Mouse (Mus musculus): ENCODE measurements around the gene Eif2ak4. TPM values are rescaled to one million over a fixed set of nuclear protein-coding genes. Genes with fewer than 3 reads are reported as not detected.

The Eif2ak4 gene
- polyA plus RNA-seq, 1 experiment from 2014 or later = 14.7 TPM

- H3K27ac ChIP-seq (ENCODE audit: low read depth, low read length) = no peak overlapping the region
- H3K4me2 ChIP-seq (replicated peaks; ENCODE audit: low read depth, low read length) = no peak overlapping the region
- H3K4me1 ChIP-seq (ENCODE audit: control insufficient read depth, insufficient read depth, low read length) = peaks cover 6% of the 10 kb centered on the region
- 80% methylated on average over 3 of the region's 3 CpGs for WGBS
- peaks cover 4% of the 10 kb centered on the region; the same call in 1 of the 2 replicates for H3K9me3 ChIP-seq (ENCODE audit: control insufficient read depth, low read length)
- no peak overlapping the region for H3K4me3 ChIP-seq (ENCODE audit: low read length)
- no peak overlapping the region for H3K9ac ChIP-seq (ENCODE audit: low read depth, low read length)
- ATAC-seq (ENCODE audit: low FRiP score, low TSS enrichment) = no peak
- H3K27me3 ChIP-seq (ENCODE audit: control insufficient read depth, insufficient read depth, low read length) = no peaks in the 10 kb centered on the region
- H3K36me3 ChIP-seq (ENCODE audit: control insufficient read depth, insufficient read depth, low read length) = no peaks in the 10 kb centered on the region
Measured at GRCm38 (mm10) chr2:118485415-118485814, 97.0 kb downstream of the Eif2ak4 start.

GRCm38 (mm10) chr2:118486933-118487332 is 98.5 kb downstream of the Eif2ak4 start:
- WGBS = 24% methylated on average over 12 of the region's 12 CpGs
- H3K27me3 ChIP-seq (ENCODE audit: control insufficient read depth, insufficient read depth, low read length) = no peaks in the 10 kb centered on the region
- ATAC-seq (ENCODE audit: low FRiP score, low TSS enrichment) = peak; percentile 55; the same call in 1 of the 2 replicates
- H3K9ac ChIP-seq (ENCODE audit: low read depth, low read length) = no peak overlapping the region
- no peak overlapping the region for H3K27ac ChIP-seq (ENCODE audit: low read depth, low read length)
- H3K36me3 ChIP-seq (ENCODE audit: control insufficient read depth, insufficient read depth, low read length) = no peaks in the 10 kb centered on the region
- H3K4me1 ChIP-seq (ENCODE audit: control insufficient read depth, insufficient read depth, low read length) = peaks cover 18% of the 10 kb centered on the region
- no peak overlapping the region for H3K4me3 ChIP-seq (ENCODE audit: low read length)
- H3K9me3 ChIP-seq (ENCODE audit: control insufficient read depth, low read length) = peaks cover 4% of the 10 kb centered on the region; the same call in 1 of the 2 replicates
- no peak overlapping the region for H3K4me2 ChIP-seq (replicated peaks; ENCODE audit: low read depth, low read length)

DNA sequence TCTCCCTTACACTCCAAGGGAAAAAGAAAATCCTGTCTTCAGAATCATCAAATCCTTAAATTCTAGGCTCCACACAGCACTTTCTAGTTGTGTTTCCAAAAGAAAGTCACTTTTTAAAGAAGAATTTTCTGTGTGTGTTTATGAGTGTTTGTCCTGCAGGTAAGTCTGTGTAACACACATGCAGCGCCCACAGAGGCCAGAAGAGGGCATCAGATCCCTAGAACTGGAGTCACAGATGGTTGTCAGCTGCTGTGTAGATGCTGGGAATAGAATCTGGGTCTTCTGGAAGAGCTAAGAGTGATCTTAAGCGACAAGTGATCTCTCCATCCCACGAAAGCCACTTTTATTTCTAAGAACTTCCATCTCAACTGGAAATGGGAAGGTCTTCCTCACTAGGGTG is 99.4 kb downstream of the Eif2ak4 start:
- no peak for ATAC-seq (ENCODE audit: low FRiP score, low TSS enrichment)

DNA sequence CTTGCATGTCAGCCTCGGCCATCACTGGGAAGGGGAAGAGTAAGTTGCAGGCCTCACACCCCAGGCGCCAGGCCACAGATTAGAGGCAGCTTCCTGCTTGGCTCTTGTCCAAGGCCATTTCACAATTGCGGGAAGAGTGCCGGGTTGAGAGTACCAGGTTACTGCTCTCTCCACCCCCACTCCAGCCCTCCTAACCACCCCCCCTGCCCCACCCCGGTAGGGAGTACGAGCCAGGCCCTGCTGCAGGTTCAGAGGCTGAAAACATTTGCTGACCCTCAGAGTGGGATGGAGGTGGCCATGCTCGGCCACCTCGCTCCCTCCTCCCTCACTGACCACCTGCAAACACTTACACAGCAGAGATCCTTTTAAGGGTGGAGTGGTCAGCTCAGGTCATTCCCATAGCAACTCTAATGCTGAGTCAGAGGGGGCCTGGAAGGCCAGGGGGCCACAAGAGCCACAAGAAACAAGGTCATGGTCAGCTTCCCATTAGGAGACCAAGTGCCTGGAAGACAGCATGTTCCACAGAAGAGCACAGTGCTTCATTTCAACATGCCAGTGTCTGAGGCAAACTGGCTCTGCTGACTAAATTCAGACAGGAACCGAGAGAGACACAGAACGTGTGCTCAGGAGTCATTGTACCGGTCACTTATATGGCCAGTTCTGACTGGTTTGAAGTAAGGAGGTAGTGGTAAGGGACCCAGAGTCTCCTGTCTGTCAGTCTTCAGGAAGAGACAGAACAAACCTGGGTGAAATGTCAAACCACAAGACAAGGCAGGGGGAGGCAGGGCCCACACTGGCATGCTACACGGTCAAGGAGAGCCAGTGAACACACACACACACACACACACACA is 102.0 kb downstream of the Eif2ak4 start:
- peak overlapping the region; percentile 74 for H3K27ac ChIP-seq (ENCODE audit: low read depth, low read length)
- 0 out of 2 replicates have a peak overlapping the region, but pooled peaks have one; percentile 2 for H3K9ac ChIP-seq (ENCODE audit: low read depth, low read length)
- no peak overlapping the region for H3K4me2 ChIP-seq (replicated peaks; ENCODE audit: low read depth, low read length)
- H3K36me3 ChIP-seq (ENCODE audit: control insufficient read depth, insufficient read depth, low read length) = no peaks in the 10 kb centered on the region
- no peak overlapping the region for H3K4me3 ChIP-seq (ENCODE audit: low read length)
- peaks cover 4% of the 10 kb centered on the region; the same call in 1 of the 2 replicates for H3K9me3 ChIP-seq (ENCODE audit: control insufficient read depth, low read length)
- WGBS = 13% methylated on average over 12 of the region's 12 CpGs
- ATAC-seq (ENCODE audit: low FRiP score, low TSS enrichment) = peak; percentile 63
- H3K4me1 ChIP-seq (ENCODE audit: control insufficient read depth, insufficient read depth, low read length) = peaks cover 22% of the 10 kb centered on the region
- H3K27me3 ChIP-seq (ENCODE audit: control insufficient read depth, insufficient read depth, low read length) = no peaks in the 10 kb centered on the region

More for the DNA sequence above, 99.4 kb downstream of the Eif2ak4 start:
- peaks cover 4% of the 10 kb centered on the region; the same call in 1 of the 2 replicates for H3K9me3 ChIP-seq (ENCODE audit: control insufficient read depth, low read length)
- H3K4me2 ChIP-seq (replicated peaks; ENCODE audit: low read depth, low read length) = no peak overlapping the region
- H3K4me1 ChIP-seq (ENCODE audit: control insufficient read depth, insufficient read depth, low read length) = peaks cover 18% of the 10 kb centered on the region
- H3K27me3 ChIP-seq (ENCODE audit: control insufficient read depth, insufficient read depth, low read length) = no peaks in the 10 kb centered on the region
- H3K27ac ChIP-seq (ENCODE audit: low read depth, low read length) = no peak overlapping the region
- H3K36me3 ChIP-seq (ENCODE audit: control insufficient read depth, insufficient read depth, low read length) = no peaks in the 10 kb centered on the region
- WGBS = 80% methylated on average over 3 of the region's 3 CpGs
- no peak overlapping the region for H3K4me3 ChIP-seq (ENCODE audit: low read length)
- H3K9ac ChIP-seq (ENCODE audit: low read depth, low read length) = no peak overlapping the region

DNA sequence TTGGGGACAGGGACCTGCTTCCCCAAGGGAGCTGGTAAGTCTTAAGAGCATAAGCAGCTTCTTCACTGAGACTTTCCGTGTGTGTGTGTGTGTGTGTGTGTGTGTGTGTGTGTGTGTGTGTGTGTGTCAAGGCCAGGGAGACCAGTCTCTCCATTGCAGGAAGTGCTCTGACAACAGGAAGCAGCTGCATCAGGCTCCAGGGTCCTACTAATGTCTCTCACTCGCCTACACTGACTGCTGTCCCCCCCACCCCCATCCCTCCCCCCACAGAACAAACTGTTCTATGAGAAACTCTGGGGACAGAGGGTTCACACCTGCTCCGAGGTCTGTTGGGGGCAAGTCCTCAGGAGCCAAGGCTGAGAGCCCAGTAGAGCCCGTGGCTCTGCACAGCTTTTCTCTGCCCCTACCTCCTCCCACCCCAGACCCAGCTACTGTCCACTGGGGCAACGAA is 102.9 kb downstream of the Eif2ak4 start:
- peaks cover 22% of the 10 kb centered on the region for H3K4me1 ChIP-seq (ENCODE audit: control insufficient read depth, insufficient read depth, low read length)
- no peaks in the 10 kb centered on the region for H3K27me3 ChIP-seq (ENCODE audit: control insufficient read depth, insufficient read depth, low read length)
- 45% methylated on average over 5 of the region's 5 CpGs for WGBS
- no peaks in the 10 kb centered on the region for H3K36me3 ChIP-seq (ENCODE audit: control insufficient read depth, insufficient read depth, low read length)
- H3K4me3 ChIP-seq (ENCODE audit: low read length) = no peak overlapping the region
- H3K9me3 ChIP-seq (ENCODE audit: control insufficient read depth, low read length) = peaks cover 4% of the 10 kb centered on the region; the same call in 1 of the 2 replicates
- no peak overlapping the region for H3K4me2 ChIP-seq (replicated peaks; ENCODE audit: low read depth, low read length)
- no peak overlapping the region for H3K9ac ChIP-seq (ENCODE audit: low read depth, low read length)
- ATAC-seq (ENCODE audit: low FRiP score, low TSS enrichment) = no peak; the same call in 1 of the 2 replicates
- H3K27ac ChIP-seq (ENCODE audit: low read depth, low read length) = 0 out of 2 replicates have a peak overlapping the region, but pooled peaks have one; percentile 74

DNA sequence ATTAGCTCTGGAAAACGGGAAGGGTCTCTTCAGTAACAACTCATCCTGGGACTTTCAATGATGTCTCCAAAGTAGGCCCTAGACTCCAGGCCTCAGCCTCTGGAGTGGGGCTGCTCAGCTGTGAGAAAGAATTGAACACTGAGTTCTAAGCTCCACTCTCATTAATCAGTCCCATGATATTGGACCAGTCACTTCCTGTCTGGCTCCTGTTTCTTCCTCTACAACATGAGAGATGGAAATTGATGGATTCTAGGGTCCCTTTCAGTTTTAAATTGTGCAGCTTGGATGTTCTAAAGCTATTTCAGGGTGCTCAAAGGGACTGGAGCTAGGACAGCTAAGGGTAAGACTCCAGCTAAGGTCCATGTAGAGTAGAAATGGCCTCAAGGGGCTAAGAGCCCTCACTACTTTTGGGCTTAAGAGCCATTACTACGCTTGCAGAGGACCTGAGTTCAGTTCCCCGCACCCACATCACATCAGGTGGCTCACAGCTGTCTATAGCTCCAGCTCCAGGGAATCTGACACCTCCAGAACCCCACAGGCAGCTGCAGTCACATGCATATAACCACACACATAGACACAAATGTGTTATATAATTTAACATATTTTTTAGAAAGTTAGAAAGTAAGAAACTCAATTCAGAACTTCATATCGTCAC is 103.5 kb downstream of the Eif2ak4 start:
- Histone ChIP-seq H3K4me1 (ENCODE audit: control insufficient read depth, insufficient read depth, low read length) (peaks cover 22% of the 10 kb centered on the region), H3K9ac (ENCODE audit: low read depth, low read length) (no peak overlapping the region), H3K27ac (ENCODE audit: low read depth, low read length) (no peak overlapping the region), H3K9me3 (ENCODE audit: control insufficient read depth, low read length) (peaks cover 4% of the 10 kb centered on the region; the same call in 1 of the 2 replicates), H3K4me3 (ENCODE audit: low read length) (no peak overlapping the region), H3K27me3 (ENCODE audit: control insufficient read depth, insufficient read depth, low read length) (no peaks in the 10 kb centered on the region), H3K4me2 (replicated peaks; ENCODE audit: low read depth, low read length) (no peak overlapping the region), H3K36me3 (ENCODE audit: control insufficient read depth, insufficient read depth, low read length) (no peaks in the 10 kb centered on the region)
- no peak for ATAC-seq (ENCODE audit: low FRiP score, low TSS enrichment)
- WGBS = 82% methylated on average over 4 of the region's 4 CpGs

DNA sequence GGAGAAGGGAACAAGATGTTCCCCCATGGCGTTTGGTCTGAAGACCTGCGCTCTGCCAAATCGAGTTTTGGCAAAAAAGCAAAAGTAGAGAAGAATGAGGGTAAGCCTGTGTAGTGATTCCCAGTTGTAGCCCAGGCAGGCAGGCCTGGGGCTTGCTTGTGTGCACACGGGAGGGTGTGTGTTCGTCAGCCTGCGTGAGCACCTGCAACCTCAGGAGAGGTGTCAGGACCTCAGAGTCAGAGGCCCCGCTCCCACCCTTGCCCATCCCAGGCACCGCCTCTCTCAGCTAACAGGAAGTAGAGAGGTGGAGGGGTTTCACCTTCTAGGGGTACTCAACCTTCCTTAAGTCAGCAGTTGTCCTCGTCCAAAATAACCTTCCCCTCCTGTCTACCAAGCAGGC is 106.6 kb downstream of the Eif2ak4 start:
- peaks cover 31% of the 10 kb centered on the region for H3K4me1 ChIP-seq (ENCODE audit: control insufficient read depth, insufficient read depth, low read length)
- 64% methylated on average over 9 of the region's 9 CpGs for WGBS
- H3K36me3 ChIP-seq (ENCODE audit: control insufficient read depth, insufficient read depth, low read length) = no peaks in the 10 kb centered on the region
- H3K4me2 ChIP-seq (replicated peaks; ENCODE audit: low read depth, low read length) = no peak overlapping the region
- no peaks in the 10 kb centered on the region for H3K27me3 ChIP-seq (ENCODE audit: control insufficient read depth, insufficient read depth, low read length)
- no peaks in the 10 kb centered on the region for H3K9me3 ChIP-seq (ENCODE audit: control insufficient read depth, low read length)
- no peak for ATAC-seq (ENCODE audit: low FRiP score, low TSS enrichment)
- no peak overlapping the region for H3K4me3 ChIP-seq (ENCODE audit: low read length)
- no peak overlapping the region for H3K9ac ChIP-seq (ENCODE audit: low read depth, low read length)
- no peak overlapping the region for H3K27ac ChIP-seq (ENCODE audit: low read depth, low read length)

- Histone ChIP-seq H3K4me3 (ENCODE audit: low read length) (no peak overlapping the region), H3K27ac (ENCODE audit: low read depth, low read length) (no peak overlapping the region), H3K36me3 (ENCODE audit: control insufficient read depth, insufficient read depth, low read length) (no peaks in the 10 kb centered on the region), H3K4me2 (replicated peaks; ENCODE audit: low read depth, low read length) (no peak overlapping the region), H3K4me1 (ENCODE audit: control insufficient read depth, insufficient read depth, low read length) (peaks cover 16% of the 10 kb centered on the region), H3K9ac (ENCODE audit: low read depth, low read length) (no peak overlapping the region), H3K9me3 (ENCODE audit: control insufficient read depth, low read length) (no peaks in the 10 kb centered on the region), H3K27me3 (ENCODE audit: control insufficient read depth, insufficient read depth, low read length) (no peaks in the 10 kb centered on the region)
- no peak for ATAC-seq (ENCODE audit: low FRiP score, low TSS enrichment)
- 82% methylated on average over 5 of the region's 5 CpGs for WGBS
Measured at GRCm38 (mm10) chr2:118497890-118498289, 109.5 kb downstream of the Eif2ak4 start.

DNA sequence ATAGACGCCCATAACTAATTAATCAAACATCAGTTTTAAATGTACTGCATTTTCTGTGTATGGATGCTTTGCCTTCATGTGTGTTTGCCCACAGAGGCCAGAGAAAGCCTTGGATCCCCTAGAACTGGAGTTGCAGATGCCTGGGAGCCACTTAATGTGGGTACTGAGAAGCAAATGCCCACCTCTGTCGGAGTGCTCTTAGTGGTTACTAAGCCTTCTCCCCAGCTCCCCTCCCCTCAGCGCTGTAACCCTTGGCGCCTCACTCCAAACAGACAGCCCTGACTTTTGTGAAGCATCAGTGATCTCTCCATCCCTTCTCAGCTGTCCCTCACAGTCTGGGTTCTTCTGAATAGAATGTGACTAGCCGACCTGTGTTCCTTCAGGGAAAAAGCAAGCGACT is 110.1 kb downstream of the Eif2ak4 start:
- Histone ChIP-seq H3K9ac (ENCODE audit: low read depth, low read length) (no peak overlapping the region), H3K36me3 (ENCODE audit: control insufficient read depth, insufficient read depth, low read length) (no peaks in the 10 kb centered on the region), H3K9me3 (ENCODE audit: control insufficient read depth, low read length) (no peaks in the 10 kb centered on the region), H3K27me3 (ENCODE audit: control insufficient read depth, insufficient read depth, low read length) (no peaks in the 10 kb centered on the region), H3K4me3 (ENCODE audit: low read length) (no peak overlapping the region), H3K4me2 (replicated peaks; ENCODE audit: low read depth, low read length) (no peak overlapping the region), H3K27ac (ENCODE audit: low read depth, low read length) (no peak overlapping the region), H3K4me1 (ENCODE audit: control insufficient read depth, insufficient read depth, low read length) (peaks cover 16% of the 10 kb centered on the region)
- 76% methylated on average over 6 of the region's 6 CpGs for WGBS
- ATAC-seq (ENCODE audit: low FRiP score, low TSS enrichment) = no peak
